Mouse (Mus musculus): ENCODE data around the gene Gchfr.

The Gchfr gene

DNA sequence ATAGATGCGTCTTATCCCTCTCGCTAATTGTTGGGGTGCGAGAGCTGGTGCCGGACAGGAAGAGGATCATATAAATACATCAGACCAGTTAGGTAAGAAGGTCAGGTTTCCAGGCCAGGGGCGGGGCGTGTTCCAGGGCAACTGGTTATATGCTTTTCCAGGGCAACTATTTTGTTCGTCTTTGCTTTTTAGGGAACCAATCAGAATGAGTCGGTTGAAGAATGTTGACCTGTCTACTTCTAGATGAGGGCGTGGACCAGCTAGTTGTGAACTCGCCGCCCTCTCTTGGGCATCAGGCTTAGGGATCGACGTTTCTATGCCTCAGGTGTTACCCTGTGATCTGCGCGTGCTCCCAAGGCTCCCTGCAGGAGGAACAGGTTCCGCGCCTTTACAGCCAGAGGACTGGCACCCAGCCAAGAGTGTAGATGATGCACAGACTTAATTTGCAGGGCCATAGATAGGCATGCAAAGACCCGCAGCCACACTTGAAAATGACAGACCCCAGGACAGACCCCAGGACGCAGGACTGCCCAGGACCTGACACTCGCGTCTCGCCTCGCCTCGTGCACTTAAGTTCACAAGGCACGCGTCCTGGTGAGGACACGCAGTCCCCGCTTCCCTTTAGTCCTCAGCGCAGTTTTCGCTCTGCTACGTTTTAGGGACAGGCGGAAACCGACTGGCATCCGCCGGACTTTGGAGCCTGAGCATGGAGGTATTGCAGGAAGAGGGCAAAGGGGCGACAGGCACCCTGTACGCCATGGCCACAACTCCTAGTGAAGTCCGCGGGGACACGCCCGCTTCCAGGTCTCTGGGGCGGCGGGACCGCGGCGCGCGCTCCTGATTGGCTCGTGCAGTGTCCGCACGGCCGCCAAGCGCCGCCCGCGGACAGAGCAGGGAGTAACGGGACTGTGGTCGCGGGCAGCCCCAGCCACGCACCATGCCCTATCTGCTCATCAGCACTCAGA is at the start of gene Gchfr:
TSS of gene Gchfr (plus strand) at position 873 of the 965 bp plus-strand sequence.
- DNase-seq (ENCODE audit: low read depth): no peak

DNA sequence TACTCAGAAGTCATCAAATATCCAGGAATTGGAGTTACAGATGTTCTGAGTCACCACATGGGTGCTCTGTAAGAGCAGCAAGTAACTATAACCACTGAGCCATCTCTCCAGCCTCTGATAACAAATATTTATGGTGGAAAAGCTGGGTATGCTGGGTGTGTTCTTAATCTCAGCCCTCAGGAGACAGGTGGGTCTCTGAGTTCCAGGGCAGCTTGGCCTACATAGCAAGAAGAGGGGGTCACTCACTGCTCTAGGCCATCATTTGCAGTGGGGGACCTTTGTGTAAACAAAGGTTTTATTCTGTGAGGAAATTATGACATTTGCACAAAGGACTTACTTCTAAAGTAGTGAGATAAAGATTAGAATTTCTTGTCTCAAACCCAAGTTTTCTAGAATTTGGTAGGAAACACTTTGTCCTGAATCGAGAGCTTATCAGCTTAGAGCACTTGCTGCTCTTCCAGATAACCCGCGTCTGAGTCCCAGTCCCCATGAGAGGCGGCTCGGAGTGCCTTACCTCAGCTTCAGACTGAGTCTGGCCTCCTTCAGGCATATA is 31.2 kb upstream of the Gchfr start:
- no peak for DNase-seq (ENCODE audit: low read depth)

DNA sequence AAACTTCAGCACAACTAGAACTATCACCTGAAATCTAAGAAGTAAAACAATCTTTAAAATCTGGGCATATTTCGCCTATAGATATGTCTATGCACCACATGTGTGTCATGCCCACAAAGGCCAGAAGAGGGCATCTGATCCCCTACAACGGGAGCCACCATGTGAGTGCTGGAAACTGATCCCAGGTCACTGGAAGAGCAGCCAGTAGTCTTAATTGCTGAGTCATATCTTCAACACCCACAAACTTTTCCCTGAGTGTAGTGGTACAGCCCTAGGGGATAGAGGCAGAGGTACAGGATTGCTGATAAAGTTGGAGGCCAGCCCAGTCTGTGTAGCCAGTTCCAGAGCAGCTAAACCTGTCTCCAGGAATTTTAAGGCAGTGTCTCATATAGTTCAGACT is 22.4 kb upstream of the Gchfr start:
- DNase-seq (ENCODE audit: low read depth): peak; percentile 42

DNA sequence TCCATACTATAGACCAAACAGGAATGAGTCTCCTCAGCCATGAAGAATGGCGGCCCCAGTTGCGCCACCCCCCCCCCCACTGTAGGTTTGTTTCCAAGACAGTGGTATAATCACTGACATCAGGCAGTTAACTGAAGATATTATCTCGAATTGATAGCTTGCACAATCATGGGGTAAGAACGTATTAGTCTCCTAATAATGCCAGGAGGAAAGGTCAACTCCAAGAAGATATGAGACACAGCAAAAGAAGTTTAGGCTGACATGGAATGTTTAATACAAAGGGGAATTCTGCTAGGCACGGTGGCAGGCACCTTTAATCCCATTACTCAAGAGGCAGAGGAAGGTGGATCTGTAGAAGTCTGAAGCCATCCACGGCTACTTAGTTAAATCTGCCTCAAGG is 21.1 kb upstream of the Gchfr start:
- no peak for DNase-seq (ENCODE audit: low read depth)

DNA sequence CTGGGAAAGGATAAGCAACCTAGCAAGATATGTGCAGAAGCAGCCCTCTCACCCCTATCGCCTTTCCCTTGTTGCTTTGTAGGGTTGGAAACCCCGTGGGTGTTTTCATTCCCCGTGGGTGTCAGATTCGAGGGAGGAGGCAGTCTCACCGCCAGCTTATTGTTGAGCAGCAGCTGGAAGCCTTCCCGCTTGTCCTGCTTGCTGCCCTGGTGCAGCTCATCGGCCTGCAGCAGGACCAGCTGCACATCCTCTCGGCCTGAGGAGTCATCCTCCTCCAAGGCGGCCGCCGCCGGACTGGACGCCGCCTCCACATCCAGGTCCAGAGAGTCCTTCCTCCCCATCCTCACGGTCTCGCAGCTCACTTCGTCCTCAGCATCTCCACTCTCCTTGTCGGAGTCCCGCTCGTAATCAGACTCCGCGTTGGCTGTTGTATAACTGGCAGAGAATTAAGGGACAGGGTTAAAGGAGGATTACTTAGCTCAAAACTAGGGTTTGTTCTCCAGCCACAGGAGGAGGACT is 20.4 kb upstream of the Gchfr start:
- no peak for DNase-seq (ENCODE audit: low read depth)

DNA sequence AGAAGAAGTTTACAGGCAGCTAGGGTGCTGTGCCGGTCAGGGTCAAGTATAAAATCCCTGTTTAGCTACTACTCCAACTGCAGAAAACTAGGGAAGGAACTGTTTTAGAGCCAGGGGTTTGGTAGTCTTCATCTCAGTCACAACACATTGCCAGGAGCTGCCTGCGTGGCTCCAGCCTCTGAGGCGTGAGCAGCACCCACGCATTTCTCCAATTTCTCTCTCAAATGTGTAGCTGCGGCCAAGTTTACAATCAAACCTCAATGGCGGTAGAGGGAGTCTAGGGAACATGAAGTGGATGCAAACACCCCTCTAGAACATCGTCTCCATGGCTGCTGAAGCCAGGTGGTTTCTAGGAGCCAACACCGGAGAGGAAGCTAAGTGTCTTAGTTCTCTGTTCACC is 19.8 kb upstream of the Gchfr start:
- DNase-seq (ENCODE audit: low read depth): no peak

DNA sequence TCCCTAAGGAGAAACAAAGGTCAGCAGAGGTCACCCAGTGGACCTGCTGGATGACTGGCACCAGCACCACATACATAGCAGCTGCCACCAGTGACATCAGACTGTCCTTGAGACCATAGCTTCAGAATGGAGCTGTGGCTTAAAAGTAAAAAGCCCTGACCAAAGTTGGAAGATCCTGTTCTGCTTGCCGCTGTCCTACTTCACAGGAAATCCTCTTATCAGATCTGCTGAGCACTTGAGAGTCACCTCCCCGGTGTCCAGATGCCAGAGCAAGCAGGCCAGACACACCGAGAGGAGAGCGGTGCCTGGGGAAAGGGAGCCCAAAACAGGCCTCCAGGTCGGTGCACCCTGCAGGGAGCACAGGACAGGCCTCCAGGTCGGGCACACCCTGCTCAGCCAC is 15.3 kb upstream of the Gchfr start:
- no peak for DNase-seq (ENCODE audit: low read depth)

DNA sequence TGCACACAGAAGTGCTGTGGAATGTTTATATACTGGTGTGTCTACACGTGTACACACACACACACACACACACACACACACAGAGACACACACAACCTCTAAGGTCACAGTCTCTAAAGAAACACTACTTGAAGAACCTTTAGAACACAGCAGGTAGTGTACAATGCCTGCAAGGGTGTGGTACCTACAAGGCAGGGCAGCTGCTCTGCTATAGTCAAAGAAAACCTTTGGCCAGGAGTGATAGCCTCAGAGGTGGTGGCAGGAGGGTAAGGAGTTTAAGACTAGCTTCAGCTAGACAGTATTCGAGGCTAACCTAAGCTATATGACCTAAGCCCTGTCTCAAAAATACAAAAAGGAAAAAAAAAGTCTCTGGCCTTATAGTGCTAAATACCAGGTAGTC is 12.9 kb upstream of the Gchfr start:
- DNase-seq (ENCODE audit: low read depth): no peak

DNA sequence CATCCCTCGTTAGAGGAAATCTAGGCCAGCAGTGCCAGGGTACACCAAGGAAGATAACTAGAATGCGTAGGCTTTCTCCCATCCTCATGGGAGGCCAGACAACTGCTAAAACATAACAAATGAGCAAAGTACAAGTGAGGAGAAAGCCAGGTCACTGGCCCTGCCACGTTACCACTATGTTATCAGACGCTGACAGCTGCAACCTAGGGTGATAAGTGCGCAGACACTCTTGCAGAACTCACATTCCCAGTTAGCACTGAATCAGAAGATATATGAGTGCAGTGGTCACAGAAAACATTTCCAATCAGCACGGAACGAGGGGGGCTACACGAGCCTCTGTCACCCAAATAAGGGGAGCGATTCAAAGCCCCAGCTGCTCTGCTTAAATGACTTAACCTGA is 12.2 kb upstream of the Gchfr start:
- no peak for DNase-seq (ENCODE audit: low read depth)

DNA sequence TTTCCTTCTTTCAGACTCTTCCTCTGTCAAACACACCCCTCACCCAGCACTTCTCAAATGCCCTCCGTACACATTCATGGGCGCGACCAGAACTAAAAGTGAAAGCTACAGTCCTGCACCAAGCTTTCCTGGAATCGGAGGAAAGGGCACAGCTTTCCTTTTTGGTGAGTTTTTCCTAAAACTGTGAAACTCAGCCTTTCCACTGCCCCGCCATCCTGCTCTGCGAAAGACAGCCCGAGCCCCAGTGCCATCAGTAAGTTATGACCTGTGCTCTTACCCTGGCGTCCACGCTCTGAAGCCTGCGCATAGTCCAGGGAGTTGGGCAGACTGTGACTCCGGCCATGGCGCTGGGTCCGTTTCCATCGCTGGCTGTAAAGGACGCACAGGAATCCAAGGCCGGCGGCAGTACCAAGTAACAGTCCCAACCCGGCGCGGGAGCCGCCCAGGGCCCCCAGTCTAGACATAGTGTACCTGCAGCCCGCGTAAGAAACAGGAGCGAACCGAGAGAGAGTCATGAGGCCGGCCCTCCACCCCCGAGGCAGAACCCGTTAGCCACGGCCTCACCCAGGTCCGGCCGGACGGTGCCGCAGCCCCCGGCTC is 11.4 kb upstream of the Gchfr start:
- DNase-seq (ENCODE audit: low read depth): no peak

DNA sequence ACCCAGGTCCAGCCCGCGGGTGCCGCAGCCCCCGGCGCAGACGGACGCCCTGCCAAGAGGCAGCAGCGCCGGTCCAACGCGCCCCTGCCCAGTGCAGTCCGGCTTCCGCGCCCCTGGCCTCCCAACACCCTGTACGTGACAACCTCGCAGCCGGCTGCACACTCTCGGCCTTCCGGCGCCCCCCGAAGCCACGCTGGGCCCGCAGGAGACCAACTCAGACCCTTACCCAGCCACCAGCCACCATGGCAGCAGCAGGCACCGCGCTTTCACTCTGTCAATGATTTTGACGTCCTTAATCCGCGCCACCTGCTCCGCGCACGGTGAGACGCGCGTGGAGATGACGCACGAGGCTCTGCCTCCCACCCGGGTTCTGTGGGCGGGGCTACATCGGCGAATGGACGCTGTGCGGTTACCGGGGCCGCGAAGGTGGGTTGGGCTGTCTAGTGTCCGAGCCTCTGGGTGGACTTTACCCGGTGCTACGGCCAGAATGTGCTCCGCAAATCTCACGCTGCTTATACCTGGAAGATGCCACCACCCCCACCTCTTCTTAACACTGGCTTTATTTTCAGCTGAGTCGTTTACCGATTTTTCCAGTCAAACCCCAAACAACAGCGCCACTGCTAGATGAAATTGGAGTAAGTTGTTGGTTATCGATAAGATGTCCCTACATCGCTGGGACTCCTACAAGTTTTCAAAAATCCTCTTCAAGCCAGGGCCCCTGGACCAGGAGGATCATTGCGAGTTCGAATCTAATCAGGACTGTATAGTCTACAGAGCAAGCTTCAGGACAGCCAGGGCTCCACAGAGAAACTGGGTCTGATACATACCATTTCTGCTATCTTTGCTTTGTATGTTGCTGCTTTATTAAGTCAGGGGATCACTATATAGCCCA is 10.6 kb upstream of the Gchfr start, which contains the start of gene Rmdn3:
TSS of gene Rmdn3 (minus strand) at position 354 of the 892 bp plus-strand sequence.
- DNase-seq (ENCODE audit: low read depth): peak; percentile 93

DNA sequence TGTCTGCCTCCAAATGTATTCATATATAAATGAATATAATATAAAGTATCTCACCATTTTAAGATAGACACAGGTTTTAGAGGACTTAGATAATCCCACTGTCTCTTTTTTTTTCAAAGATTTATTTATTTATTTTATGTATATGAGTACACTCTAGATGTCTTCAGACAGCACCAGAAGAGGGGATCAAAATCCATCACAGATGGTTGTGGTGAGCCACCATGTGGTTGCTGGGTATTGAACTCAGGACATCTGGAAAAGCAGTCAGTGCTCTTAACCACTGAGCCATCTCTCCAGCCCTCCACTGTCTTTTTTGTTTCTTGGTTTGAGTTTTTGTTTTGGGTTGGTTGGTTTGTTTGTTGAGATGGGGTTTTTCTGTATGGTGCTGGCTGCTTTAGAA is 9.7 kb upstream of the Gchfr start:
- DNase-seq (ENCODE audit: low read depth): peak; percentile 62

DNA sequence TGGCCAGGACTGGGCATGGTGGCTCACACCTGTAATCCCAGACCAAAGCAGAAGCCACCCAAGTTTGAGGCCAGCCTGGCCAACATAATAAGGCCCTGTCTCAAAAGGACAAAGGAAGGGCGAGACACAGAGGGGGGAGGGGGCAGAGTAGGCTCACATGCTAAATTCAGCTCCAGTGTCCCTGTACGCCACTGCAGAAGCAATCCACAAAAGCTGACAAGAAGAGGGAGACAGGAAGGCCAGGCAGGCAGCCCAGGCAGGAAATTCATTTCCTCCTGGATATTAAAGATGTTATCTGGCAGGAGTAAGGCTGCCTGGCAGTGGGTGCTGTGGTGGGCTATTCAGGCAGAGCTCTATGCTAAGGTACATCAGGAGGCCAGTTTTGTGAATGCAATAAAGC is 6.3 kb upstream of the Gchfr start:
- DNase-seq (ENCODE audit: low read depth): no peak

DNA sequence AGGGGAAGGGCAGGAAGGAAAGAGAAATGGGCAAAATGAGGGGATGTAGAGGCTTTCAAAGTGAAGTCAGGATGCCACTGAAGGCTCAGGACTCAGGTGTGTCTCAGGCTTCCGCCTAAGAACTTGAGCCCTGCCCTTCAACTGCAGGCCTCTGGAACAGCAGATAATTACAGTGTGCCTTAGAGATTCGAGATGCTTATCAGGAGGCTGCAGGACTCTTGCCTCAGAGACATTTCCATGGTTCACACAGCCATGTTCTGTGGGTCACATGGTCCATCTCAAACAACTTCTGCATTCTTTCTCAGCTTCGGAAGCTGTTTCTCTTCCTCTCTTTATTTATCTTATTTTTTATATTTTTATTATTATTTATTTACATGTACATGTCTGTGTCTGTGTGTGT is 4.4 kb upstream of the Gchfr start:
- DNase-seq (ENCODE audit: low read depth): peak; percentile 92

DNA sequence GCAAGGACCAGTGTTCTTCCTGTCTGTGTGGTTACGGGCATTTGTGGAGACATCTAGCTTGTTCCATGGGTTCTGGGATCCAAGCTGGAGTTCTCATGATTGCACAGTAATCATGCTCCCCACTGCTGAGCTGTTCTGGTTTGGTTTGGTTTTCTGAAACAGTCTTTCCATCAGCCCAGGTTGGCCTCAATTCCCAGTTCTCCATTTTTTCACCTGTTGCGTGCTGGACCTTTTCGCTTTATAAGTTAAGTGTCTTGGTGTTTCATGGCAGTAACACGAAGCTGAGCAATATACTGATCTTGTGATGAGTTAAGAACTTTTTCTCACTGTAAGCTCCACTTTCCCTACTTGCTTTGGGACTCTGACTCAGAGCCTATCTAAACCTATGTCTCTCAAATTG is 3.6 kb upstream of the Gchfr start:
- DNase-seq (ENCODE audit: low read depth): no peak

DNA sequence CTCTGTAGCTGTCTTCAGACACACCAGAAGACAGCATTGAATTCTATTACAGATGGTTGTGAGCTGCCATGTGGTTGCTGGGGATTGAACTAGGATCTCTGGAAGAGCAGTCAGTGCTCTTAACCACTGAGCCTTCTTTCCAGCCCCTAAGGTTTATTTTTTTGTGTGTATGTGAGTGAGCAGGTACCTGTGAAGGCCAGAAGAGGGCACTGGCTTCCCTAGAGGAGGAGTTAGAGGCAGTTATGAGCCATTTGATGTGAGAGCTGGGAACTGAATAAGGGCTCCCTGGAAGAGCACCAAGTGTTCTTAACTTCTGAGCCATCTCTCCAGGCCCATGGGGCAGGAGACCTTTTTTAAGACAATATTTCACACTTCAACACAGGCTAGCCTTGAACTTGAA is 2.2 kb upstream of the Gchfr start:
- peak; percentile 41 for DNase-seq (ENCODE audit: low read depth)

DNA sequence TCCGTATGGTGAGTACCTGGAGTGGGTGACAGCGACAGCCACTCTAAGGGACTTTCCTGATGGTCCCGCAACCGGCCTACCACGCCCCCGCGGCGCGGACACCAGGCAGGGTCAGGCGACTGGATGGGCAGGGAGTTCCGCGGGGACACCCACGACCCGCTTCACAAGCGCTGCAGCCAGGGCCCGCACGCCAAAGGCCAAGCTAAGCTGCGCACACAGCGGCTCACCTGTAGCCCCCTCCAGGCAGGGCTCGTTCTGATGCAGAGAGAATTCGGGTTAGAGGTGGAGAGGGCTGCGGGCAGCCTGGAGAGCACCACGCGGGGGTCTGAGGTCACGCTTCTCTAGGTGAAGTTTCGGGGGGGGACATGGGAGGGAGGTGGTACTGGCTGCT is 288 bp downstream of the Gchfr start:
- no peak for DNase-seq (ENCODE audit: low read depth)

DNA sequence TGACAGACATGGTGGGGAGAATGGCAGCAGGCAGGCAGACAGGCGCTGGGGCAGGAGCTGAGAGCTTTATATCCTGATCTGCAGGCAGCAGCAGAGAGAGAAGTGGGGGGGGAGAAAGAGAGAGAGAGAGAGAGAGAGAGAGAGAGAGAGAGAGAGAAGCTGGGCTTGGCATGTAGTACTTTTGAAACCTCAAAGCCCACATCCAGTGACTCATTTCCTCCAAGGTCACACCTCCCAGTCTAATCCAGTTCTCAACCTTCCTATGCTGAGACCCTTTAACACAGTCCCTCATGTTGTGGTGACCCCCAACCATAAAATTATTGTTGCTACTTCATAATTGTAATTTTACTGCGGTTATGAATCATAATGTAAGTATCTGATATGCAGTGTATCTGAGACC is 2.7 kb downstream of the Gchfr start:
- peak; percentile 90 for DNase-seq (ENCODE audit: low read depth)

DNA sequence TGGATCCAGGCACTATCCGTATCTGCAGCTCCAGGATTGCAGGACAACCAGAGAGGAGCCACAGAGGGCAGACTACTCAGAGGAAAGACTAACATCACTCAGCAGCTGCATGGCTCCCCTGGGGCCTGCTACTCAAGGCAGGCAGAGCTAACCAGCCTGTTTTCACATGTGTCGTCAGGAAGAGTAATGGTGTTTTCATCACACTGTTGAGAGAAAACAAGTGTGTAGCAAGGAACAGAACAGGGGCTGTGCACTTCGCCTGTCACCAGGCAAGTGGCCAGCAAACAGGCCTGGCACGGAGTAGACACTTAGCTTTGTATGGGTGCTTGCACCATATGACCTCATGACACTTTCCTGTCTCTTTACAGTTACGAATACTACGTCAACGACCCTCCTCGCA is 4.0 kb downstream of the Gchfr start:
- DNase-seq (ENCODE audit: low read depth): no peak

DNA sequence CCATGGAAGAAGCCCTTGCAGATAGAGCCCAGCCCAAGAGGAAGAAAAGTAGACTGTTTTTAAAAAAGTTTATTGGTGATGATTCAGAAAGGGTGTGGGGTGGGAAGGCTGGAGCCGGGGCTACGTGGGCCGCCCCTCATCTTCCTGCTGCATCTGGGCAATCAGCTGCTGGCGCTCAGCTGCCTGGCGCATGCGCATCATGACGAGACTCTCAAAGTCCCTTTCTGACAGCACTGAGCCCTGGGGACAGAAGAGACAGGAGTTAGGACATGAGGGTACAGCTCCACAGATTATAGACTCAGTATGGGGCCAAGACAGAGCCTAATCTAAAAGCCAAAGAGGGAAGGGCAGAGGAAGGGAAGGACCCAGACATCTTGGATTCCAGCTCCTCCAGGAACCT is 4.9 kb downstream of the Gchfr start:
- DNase-seq (ENCODE audit: low read depth): peak; percentile 38

DNA sequence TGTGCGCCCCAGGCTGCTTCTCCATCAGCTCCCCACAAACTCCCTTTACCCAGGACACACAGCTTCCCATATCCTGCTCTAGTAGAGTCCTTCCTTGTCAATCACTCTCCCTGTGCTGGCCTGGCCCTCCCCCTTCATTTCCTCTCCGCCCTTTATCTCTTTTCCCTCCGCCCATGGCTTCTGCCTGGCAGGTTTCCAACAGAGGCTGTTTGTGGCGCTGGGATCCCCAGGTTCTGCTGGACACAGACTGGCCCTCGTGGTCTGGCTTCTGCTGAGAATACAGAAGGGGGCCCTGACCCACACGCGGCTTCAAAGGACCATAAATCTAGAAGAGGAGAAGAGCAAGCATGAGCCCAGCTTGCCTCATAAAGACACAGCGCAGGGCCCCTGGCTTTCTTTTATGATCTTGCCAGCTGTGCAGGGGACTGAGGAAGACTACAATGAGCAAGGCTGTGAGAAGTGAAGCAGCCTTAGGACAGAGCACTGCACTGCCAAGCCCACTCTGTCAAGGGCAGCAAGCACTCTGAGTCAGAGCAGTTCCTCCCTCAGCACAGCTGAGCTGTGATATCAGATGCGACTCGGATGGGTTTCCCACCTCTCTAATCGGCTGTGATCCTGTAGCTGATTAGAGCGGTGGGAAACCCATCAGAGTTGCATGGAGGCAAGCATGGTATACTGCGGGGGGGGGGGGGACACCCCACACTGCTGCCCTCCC is 5.4 kb downstream of the Gchfr start:
- peak; percentile 89 for DNase-seq (ENCODE audit: low read depth)
